Mouse (Mus musculus): Measurements from ENCODE around the gene Rbms1.

Gene Rbms1

DNA sequence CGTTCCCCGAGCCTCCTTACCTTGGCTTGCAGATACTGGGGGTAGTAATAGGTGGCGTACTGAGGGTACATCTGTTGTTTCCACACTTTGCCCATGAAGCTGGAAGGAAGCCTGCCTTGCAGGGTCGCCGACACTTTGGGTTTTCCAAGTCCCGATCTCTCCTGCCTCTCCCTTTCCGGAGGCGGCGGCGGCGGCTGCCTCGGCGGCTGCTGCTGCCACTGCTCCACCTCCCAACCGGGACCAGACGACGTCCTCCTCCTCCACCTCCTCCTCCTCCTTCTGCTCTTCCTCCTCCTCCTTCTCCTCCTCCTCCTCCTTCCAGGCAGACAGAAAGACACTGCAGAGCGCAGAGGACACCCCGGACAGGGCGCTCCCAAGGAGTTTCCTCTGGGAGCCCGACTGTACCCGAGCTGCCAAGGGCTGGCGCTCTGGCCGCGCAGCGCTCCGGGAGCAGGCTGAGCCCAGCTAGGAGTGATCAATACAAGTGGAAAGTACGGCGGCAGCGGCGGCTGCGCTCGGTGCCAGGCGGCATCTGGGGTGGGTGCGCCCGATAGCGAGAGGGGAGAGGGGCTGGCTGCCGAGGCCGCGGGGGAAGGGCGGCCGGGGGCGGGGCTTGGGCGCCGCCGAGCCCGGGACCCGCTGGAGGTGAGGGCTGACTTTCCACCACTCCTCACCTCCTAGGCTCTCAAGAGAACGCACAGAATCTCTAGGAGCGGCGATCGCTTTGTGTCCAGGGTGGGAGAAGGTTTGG lies at the start of gene Rbms1:
Gene Rbms1 (minus strand): TSS at position 522 of the 751 bp plus-strand sequence.
- no peak for DNase-seq (ENCODE audit: low read depth in 1 of 2, low spot score in 2 of 2)

DNA sequence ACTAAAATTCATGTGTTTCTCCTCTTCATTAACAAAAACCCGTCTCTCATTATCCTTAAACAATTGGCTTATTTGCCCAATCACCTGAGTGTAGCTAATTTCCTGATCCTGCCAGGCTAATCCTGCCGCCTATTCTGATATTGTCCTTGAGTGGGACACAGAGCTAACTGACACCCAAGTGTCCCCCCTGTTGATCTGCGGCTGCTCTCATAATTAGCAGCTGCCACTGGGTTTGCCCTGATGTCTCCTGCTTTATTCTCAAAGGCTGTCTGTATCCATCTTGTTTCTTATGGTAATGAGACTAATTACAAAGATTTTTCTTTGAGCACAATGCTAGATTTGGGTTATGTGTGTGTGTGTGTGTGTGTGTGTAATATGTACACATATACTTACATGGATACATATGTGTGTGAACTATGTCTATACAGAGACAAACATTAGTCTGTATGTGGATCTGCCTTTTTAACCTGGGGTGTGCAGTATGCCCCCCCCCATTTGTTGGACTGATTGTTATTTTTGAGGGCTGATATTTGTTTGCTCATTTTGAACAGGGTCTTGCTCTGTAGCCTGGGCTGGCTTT lies 49.3 kb upstream of the Rbms1 start:
- DNase-seq (ENCODE audit: low read depth in 1 of 2, low spot score in 2 of 2) = no peak

DNA sequence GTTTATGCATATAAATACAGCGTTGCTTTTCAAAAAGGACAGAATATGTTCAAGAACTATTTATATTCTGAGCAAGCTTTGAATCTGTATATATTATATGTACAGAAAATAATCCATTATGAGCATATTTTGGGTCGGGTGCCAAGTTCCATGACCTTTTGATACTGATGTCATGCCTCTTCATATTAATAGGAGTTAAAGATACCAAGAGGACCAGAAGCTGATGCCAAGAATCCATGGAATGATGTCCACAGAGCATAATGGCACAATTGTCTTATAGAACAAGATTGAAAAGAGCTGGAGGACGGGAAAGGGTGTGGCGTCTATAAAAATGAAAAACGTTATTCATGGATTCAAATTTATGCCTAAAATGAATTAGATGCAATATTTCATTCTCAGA lies 23.3 kb upstream of the Rbms1 start:
- DNase-seq (ENCODE audit: low read depth in 1 of 2, low spot score in 2 of 2) = no peak

DNA sequence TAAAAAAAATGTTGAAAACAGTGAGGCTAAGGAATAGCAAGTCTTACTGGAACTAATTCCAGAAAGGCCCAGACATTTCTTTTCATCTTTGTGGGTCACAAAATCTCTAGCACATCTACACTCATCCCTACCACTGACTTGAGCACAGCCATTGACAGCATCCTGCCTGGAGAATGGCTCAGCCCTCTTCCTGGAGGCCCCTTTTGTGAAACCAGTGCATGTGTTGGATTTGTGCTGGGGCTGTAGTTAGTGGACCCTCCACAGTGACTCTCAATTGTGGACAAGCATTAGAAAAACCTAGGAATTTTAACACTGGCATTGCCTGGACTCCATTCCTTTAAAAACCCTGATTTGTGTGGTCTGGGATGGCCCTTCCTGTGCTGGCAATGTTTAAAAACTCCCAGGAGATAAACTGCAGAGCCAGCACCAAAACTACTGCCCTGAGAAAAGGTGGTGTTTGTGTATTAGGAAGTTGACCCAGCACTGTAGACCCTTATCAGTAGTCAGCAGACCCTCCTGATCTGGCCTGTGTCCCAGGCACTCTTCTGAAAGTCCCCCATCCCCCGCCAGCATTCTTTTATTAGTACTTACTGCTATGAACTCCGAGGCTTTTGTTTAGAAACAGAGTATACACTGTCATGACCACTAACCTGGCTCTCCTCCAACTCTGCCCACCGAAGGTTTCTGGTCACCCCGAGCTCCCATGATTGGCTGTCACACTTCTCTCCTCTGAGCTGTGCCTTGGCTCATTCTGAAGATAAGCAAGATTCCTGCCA lies 15.7 kb upstream of the Rbms1 start:
- DNase-seq (ENCODE audit: low read depth in 1 of 2, low spot score in 2 of 2) = no peak

DNA sequence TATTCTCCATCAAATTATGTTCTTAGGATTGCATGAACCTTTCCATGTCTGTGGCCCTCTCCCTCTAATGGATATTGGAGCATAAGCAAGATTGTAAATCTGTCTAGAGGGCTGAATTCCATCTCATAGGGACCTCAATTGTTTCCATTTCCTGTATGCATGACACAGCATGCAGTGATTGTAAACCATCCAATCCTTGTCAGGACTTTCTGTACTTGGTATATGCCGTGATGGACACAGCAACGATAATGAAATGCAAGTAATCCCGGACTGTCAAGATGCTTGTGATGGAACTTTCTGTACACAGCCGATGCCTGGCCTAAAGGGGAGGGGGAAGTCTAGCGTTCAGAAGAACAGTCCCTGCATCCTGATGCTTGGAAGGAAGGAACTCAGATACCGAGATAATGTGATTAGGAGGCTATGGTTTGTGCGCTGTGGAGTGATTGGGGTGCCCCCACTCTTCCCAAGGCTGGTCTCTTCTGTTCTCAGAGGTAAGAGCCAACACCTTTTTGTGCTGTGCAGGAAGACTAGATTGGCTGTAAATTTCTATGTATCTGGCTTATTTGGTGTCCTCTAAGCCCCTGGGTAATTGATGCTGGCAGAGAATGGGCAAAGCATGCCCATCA lies 9.3 kb upstream of the Rbms1 start:
- DNase-seq (ENCODE audit: low read depth in 1 of 2, low spot score in 2 of 2) = no peak

DNA sequence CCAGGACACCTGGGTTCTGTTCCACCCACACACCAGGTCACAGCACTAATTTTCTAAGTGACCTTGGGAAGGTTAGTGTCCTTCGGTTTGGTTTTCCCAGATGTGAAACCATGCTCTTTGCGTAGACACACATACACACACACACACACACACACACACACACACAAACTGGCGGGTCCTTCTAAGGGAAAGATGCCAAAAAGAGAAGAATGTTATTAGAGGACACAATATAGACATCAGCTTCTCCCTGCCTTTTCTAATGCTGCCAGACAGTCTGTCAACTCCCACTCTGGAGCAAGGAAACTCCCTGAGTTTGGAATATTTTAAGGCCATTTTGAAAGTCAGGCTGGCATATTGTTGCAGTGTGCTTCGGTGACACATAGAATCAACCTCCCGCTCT lies 624 bp upstream of the Rbms1 start:
- no peak for DNase-seq (ENCODE audit: low read depth in 1 of 2, low spot score in 2 of 2)

DNA sequence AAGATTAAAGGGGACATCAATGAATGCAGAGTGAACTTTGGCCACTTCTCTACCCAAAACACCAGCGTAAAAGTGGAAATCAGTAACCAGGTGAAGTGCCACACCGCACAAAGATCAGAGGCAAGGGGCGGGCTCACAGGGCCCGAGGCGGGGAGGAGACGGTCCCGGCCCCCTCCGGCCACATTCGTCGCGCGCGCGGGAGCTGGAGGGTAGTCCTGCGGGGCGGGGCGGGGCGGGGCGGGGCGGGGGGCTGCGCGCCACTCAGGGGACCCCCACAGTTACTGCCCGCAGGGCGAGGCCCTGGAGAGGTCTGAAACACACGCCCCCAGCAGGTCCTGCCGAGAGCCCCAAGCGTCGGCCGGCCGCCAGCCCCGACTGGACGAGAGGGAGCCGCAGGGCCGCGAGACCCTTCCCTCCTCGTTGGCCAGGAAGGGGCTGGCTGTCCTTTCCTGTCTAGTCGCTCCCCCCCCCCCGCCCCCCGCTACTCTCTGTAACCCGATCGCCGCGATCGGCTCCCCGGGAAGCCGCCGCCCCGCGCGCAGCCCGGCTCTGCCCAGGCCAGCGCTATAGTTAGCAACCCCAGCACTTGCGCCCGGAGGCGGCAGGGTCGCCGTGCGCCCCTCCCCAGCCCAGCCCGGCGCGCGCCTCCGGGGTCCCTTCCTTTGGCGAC lies 856 bp downstream of the Rbms1 start:
- no peak for DNase-seq (ENCODE audit: low read depth in 1 of 2, low spot score in 2 of 2)

DNA sequence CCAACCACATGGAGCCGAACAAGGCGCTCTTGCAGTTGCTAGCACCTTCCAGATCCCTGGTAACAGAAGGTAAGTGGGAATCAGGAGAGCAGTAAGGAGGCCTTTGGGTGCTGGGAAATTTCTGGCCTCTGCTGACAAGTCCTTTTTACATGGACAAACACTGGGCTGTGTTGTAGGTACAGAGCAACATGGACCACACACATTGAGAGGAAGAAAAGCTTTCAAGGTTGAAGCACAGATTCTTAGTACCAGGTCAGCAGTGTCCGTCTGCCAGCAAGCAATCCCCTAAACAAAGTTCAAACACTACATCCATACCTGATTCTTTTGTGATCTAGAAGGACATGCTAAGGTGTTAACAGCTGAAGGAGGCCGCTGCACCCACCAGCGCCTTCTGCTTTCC lies 1.7 kb downstream of the Rbms1 start:
- DNase-seq (ENCODE audit: low read depth in 1 of 2, low spot score in 2 of 2) = no peak

DNA sequence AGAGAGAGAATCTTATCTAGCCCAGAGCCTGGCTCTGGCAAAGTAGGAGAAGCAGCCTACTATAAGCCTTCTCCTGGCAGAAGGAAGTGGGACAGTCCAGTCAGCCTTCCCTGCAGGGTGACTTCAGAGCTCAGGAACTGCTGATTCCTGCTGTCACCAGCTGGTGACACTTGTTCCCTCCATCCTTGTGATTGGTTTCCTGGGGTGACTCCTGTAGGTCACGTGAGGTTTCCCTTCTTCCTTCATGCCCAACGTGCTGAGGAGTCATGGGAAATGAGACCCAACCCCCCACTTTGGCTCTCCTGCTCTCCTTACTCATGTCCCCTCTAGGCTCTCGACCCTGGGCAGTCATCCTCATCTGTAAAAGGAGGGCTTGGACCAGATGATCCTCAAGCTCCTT lies 14.8 kb downstream of the Rbms1 start:
- no peak for DNase-seq (ENCODE audit: low read depth in 1 of 2, low spot score in 2 of 2)

DNA sequence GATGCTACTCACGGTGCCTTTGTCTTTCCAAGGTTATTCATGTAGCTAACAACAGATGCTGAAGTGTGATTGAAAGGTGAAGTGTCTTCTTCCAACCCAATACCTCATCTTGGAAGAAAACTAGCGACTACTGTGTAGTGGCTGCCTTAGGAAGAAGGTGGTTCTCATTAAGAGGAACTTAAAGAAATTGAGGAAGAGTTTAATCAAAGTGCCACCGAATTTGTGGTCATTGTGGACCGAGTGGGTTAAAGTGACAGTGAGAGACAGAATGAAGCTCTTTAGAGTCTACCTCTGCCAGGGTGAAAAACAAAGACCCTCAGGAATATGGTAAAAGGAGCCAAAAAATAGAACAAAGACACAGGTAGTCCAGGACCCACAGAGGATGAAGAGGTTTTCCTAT lies 15.2 kb downstream of the Rbms1 start:
- no peak for DNase-seq (ENCODE audit: low read depth in 1 of 2, low spot score in 2 of 2)

DNA sequence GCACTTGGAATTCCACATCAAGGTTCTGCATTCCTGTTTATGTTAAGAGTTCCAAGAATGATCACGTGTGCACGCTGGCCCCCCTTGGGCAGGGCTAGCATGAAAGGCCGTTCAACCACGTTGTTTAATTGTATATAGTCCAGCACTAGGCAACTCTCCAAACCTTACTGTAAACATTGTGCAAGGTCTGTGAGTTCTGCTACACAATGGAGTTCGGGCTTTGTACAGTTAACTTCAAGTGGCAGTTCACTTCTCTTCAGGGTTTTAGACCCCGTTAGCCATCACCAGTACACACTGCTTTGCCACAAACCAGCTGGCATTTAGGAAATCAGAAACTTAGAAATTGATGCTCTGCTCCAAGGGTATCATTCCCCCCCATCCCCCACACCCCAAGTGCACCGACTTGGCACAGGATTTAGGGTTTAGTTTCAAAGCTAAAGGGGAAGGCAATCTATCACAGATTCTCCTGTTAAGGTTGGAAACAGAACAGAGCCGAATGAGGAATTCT lies 22.5 kb downstream of the Rbms1 start:
- DNase-seq (ENCODE audit: low read depth in 1 of 2, low spot score in 2 of 2) = no peak

DNA sequence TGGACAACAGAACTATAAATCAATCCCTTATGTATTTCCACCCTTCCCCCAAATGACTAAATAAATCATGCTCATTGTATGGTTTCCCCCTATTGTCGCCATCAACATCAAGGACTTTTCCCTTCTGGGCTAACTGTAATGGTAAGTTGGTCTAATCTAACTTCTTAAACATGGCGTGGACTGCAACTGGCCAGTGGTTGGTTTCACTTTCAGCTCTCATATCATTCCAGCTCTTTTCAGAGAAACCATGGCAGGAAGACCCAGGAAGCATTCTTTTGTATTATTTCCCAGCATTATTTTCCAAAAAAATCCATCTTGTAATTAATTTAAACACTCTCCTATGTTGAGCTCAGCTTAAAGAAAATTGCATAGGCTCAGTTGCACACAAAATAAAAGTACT lies 23.0 kb downstream of the Rbms1 start:
- no peak for DNase-seq (ENCODE audit: low read depth in 1 of 2, low spot score in 2 of 2)

DNA sequence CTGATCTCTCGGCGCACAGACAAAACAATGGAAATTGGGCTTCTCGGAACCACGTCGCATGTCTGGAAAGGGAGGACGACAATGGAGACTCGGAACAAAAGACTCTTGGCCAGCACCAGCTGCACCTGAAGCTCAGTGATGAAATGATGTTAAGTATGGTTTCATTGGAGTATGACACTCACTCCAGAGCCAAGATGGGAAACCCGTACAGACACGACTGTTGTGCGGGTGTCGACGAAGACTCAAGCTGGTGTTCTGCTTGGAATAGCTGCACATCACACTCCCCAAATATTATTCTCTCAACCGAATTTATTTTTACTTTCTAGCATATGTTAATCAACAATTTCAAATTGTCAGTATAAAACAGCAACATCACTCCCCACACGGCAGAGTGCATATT lies 26.1 kb downstream of the Rbms1 start:
- DNase-seq (ENCODE audit: low read depth in 1 of 2, low spot score in 2 of 2) = no peak

DNA sequence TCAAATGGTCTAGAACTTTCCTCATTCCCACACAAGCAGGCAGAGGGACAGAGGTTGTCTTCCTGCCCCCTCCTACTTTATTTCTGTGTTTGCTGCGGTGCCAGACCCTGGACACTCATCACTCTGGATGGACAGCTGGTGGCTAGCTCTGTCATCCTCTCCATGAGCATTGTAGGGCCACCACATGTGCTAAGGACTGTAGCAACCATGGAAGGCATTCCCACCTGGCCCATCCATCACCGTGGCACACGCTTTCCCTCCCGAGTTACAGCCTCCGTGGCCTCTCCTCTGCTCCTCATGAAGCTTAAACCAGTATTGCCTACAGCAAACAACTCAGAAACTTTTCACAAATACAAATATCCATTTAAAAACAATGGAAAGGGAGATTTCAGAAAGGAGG lies 34.0 kb downstream of the Rbms1 start:
- DNase-seq (ENCODE audit: low read depth in 1 of 2, low spot score in 2 of 2) = no peak

DNA sequence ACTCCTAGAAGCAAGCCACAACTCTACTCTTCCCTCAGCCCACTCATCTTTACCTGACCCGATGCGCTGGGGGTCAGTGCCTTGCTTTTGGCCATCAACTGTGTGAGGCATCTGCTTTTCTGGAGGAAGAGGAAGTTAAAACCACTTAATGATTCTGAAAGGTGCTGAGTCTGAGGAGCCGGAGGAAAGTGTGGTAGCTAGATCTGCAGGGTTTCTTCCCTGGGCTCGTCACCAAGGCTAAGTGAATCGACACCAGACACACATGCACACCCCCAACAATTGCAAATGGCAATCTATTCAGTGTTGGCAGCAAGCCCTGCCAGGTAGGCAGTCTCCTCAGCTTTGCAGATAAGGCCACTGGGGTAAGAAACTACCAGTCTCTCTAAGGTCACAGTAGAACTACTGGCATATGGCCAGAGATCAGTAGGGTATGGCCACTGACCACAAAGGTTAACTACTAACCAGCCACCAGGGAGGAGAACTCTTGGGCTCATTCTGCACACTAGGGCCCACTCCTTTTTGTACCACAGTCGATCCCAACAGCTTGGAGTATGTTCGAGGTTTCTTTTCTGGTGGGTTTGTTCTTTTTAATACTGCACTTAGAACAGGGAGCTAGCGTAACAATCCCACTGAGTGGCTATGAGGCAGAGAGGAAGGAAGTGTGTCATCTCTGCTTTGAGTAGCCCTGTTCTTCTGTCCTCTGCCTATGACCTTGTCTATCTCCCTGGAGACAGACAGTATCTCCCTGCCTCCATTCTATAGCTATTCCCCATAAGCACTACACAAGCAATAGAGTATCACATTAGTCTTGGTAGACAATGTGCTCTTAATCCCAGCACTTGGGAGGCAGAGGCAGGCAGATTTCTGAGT lies 34.9 kb downstream of the Rbms1 start:
- DNase-seq (ENCODE audit: low read depth in 1 of 2, low spot score in 2 of 2) = no peak

DNA sequence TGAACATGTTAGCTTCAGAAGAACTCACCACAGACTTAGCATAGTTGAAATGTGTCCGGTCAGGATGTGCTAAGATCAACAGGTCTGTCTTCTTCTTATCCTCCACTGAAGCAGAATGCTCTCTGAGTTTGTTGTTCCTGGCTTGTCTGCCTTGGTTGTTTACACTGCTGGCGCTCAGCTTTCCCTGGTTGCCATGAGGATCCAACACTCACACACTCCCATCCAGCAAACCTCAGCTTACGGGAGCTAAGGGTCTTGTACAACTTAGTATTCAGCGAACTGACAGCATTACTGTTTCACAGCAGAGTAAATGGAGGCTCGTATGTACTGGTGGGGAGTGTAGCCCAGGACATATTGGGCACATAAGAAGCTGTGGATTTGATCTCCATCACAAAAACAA lies 37.9 kb downstream of the Rbms1 start:
- DNase-seq (ENCODE audit: low read depth in 1 of 2, low spot score in 2 of 2) = no peak

DNA sequence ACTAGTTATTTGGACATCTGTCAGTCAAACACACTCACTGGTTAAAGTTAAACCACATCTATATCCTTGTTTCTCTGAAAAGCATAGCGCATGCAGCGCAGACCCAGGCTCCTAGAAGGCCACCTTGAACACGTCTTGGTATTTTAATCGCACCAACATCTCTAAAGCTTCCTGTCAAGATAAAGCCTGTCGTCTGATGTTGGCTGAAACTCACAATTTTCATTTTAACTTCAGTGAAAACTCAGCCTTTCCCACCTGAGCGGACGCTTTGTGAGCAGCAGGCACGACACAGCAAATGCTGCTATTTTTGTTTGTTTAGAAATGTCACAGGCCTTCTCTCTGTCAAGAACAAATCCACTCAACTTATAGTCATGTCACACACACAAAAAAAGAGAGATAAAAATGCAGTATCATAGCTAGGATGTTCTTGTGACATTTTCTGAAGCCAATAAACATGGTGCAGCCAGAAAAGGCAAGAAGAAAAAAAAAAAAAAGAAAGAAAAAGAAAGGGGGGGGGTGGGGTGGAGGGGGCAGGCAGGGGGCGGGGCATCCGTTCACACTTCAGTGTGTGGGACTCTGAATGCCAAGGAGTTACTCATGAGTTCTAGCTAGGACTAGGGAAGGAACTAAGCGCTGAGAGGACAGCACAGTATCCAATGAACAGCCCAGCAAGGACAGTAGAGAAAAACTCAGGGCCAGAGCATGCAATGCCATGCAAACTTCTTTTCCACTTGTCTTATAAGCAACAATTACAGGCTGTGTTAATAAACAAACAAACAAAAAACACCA lies 39.0 kb downstream of the Rbms1 start:
- DNase-seq (ENCODE audit: low read depth in 1 of 2, low spot score in 2 of 2) = no peak

DNA sequence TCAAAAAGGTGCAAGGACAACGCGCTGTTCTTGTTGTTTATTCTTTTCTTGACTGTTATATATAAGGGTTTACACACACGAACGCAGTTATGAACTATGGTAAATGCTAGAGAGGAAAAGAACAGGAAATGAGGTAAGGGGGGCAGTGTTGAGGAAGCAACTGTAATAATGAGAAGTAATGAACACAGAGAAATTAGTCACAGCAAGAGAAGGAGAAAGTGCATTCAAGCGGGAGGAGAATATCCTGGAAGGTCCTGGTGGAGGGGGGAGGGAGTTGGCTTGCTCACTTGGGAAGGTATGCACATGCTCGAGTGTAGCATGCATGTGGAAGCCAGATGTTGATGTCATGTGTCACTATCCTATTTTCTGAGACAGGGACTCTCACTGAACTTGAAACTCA lies 39.9 kb downstream of the Rbms1 start:
- DNase-seq (ENCODE audit: low read depth in 1 of 2, low spot score in 2 of 2) = no peak

DNA sequence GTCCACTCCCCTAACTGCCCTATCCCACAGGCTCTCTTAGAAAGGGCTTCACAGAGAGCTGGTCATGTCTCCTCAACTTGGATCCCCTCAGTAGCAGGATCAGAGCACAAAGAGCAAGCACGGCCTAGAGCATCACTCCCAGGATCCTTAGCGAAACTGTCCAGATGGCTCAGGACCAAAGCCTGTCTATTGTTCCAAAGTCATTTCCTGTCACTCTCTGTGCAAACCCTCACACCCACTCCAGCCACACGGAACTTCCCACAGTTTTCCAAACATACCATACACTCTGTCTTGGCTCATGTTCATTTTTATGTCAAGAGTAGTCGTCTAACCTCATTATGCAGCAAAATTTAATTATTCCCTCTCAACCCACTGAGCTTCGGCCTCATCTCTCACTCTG lies 40.6 kb downstream of the Rbms1 start:
- no peak for DNase-seq (ENCODE audit: low read depth in 1 of 2, low spot score in 2 of 2)
